Mouse (Mus musculus) heart, embryonic 12.5 days (tissue): ENCODE data around the gene Mrpl45. TPM values are rescaled to one million over a fixed set of nuclear protein-coding genes. Genes with fewer than 3 reads are reported as not detected.

ENCODE experiments used
- ATAC-seq: fragments of 200-750 bp; cut with Nextera tagmentation; 2 replicates; pipeline ENCODE4 v1.8.0; 2017; ENCODE audit warnings: moderate TSS enrichment, moderate library complexity; ENCODE audit not compliant: insufficient number of reproducible peaks, low FRiP score
- H3K27ac ChIP-seq: fragments of 300-500 bp; sonication (generic); 2 replicates; pipeline ENCODE4 v1.5.1; 2016; ENCODE audit warnings: mild to moderate bottlenecking, moderate library complexity; ENCODE audit not compliant: poor library complexity, severe bottlenecking
- H3K27me3 ChIP-seq: fragments of 300-500 bp; sonication (generic); replicated peaks from 2 replicates; pipeline ENCODE4 v1.6.1; 2016; ENCODE audit warnings: mild to moderate bottlenecking, moderate library complexity
- H3K36me3 ChIP-seq: fragments of 300-500 bp; sonication (generic); 2 replicates; pipeline ENCODE4 v1.6.1; 2016; ENCODE audit warnings: mild to moderate bottlenecking, moderate library complexity
- H3K4me1 ChIP-seq: fragments of 300-500 bp; sonication (generic); replicated peaks from 2 replicates; pipeline ENCODE4 v1.6.1; 2016; ENCODE audit warnings: mild to moderate bottlenecking
- H3K4me2 ChIP-seq: fragments of 300-500 bp; sonication (generic); 2 replicates; pipeline ENCODE4 v1.6.1; 2016; ENCODE audit warnings: mild to moderate bottlenecking, moderate library complexity
- H3K4me3 ChIP-seq: fragments of 300-500 bp; sonication (generic); 2 replicates; pipeline ENCODE4 v1.5.1; 2016; ENCODE audit warnings: mild to moderate bottlenecking
- H3K9ac ChIP-seq: fragments of 300-500 bp; sonication (generic); 2 replicates; pipeline ENCODE4 v1.6.1; 2016; ENCODE audit warnings: mild to moderate bottlenecking, moderate library complexity
- H3K9me3 ChIP-seq: fragments of 300-500 bp; sonication (generic); replicated peaks from 2 replicates; pipeline ENCODE4 v1.6.1; 2016; ENCODE audit warnings: mild to moderate bottlenecking, moderate library complexity
- WGBS: fragments of 180-500 bp; shearing (Covaris S2); methylation state at CpG from one replicate; pipeline ENCODE4 v1.1.7; 2016; 5-methylcytosine and 5-hydroxymethylcytosine counted together
- polyA plus RNA-seq: library from polyadenylated mRNA; unstranded; fragments of >200 nt; fragmentation: Nextera tagmentation; extraction: Ambion mirVana; gene quantifications from 2 replicates; pipeline ENCODE4 v1.2.1, GENCODE M21; 2016

Gene Mrpl45
- polyA plus RNA-seq, 1 experiment from 2014 or later = 63.4 TPM

DNA sequence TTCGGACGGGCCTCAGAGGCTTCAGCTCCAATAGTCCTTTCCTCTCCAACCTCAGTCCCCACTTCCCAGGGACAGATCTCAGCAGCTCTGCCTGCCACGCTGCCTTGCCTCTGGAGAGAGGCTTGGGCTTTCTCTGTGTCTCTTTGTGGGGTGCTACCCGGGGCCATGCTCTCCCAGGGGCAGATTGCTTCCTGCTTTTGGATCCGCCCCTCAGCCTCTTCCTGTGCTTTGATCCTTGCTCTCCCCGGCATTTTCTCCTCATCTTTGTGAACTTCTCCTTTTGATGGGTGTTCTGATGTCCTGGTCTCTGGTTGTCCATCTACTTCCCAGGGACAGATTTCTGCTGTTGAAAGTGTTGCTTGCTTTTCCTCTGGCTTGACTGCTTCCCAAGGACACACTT lies 20.7 kb downstream of the Mrpl45 start:
- no peak overlapping the region for H3K4me2 ChIP-seq
- peaks cover 47% of the 10 kb centered on the region for H3K27me3 ChIP-seq
- no peak overlapping the region for H3K4me3 ChIP-seq
- peaks cover 21% of the 10 kb centered on the region for H3K4me1 ChIP-seq
- H3K9ac ChIP-seq = no peak overlapping the region
- H3K9me3 ChIP-seq = no peaks in the 10 kb centered on the region
- ATAC-seq = no peak
- WGBS = 47% methylated on average over 6 of the region's 6 CpGs
- no peak overlapping the region for H3K27ac ChIP-seq
- H3K36me3 ChIP-seq = no peaks in the 10 kb centered on the region

DNA sequence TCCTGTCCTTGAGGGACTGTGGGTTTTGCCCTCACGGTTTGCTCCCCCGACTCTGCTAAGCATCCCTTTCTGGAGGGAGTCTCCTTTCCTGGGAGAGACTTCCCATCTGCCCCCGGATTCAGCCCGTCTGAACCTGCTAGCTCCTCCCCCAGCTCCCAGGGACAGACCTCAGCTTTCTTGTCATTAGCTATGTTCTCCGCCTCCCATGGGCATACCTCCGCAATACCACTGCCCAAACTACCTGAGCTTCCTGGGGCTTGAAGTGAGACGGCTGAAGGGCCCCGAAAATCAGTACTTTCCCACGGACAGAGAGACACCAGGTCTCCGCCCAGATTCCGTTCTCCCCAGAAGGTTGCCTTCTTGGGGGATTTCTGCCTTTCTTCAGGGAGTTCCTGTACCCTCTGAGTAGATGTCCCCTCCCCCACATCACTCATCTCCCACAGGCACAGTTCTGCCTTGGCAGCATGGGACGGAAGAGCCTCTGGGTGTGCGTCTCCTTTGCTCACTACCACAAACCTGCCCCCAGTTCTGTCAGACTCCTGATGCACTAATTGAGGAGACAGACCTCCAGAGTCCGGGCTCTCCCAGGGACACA lies 21.3 kb downstream of the Mrpl45 start:
- Histone ChIP-seq H3K27me3 (peaks cover 51% of the 10 kb centered on the region), H3K27ac (no peak overlapping the region), H3K4me1 (peaks cover 21% of the 10 kb centered on the region), H3K36me3 (no peaks in the 10 kb centered on the region), H3K9ac (no peak overlapping the region), H3K4me2 (no peak overlapping the region), H3K4me3 (no peak overlapping the region), H3K9me3 (no peaks in the 10 kb centered on the region)
- 58% methylated on average over 14 of the region's 14 CpGs for WGBS
- no peak for ATAC-seq

DNA sequence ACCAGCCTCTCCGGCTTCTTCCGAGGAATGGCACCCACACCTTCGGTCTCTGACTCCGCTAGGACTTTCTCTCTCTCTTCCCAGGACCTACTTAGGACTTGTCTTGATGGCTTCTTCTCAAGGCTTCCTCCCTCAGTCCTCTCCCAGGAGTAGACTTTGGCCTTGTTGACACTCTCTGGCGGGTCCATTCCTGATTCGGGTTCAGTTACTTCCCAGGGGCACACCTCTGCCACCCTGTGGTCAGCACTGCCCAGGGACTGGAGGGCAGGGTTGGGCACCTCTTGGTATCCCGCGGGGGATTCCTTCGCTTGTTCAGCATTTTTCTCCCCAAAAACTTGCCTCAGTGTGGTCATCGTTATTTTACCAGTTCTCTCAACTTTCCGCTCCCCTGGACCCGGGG lies 21.8 kb downstream of the Mrpl45 start:
- WGBS = 76% methylated on average over 12 of the region's 12 CpGs
- Histone ChIP-seq H3K4me2 (no peak overlapping the region), H3K9ac (no peak overlapping the region), H3K27me3 (peaks cover 51% of the 10 kb centered on the region), H3K4me3 (no peak overlapping the region), H3K27ac (no peak overlapping the region), H3K4me1 (peaks cover 21% of the 10 kb centered on the region), H3K9me3 (no peaks in the 10 kb centered on the region), H3K36me3 (no peaks in the 10 kb centered on the region)
- ATAC-seq = no peak

- Histone ChIP-seq H3K4me1 (peaks cover 24% of the 10 kb centered on the region), H3K9me3 (no peaks in the 10 kb centered on the region), H3K4me3 (peak overlapping the region; percentile 21), H3K27ac (0 out of 2 replicates have a peak overlapping the region, but pooled peaks have one; percentile 18), H3K27me3 (peaks cover 62% of the 10 kb centered on the region), H3K9ac (peak overlapping the region; percentile 49), H3K36me3 (no peaks in the 10 kb centered on the region), H3K4me2 (peak overlapping the region; percentile 57)
- WGBS = 29% methylated on average over 21 of the region's 21 CpGs
- peak; percentile 46; the same call in 1 of the 2 replicates for ATAC-seq
These were observed 22.9 kb downstream of the Mrpl45 start for GRCm38 (mm10) chr11:97338302-97338976.

DNA sequence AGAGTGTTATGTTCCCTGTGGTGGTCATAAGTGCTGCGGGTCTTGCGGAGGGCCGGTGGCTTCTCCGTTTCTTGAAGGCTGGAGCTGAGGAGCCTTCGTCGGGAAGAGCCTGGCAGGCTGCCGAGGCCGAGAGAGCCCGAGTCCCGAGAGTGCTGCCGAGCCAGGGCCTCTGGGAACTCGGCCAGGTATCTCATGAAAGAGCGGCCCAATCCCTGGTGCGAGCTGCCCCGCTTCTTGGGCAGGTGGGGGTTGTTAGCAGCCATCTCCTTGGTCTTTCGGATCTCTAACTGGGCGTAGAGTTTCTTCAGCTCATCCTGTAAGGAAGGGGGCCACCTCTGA lies 23.4 kb downstream of the Mrpl45 start:
- H3K4me2 ChIP-seq = peak overlapping the region; percentile 57
- peaks cover 67% of the 10 kb centered on the region for H3K27me3 ChIP-seq
- no peak for ATAC-seq
- no peaks in the 10 kb centered on the region for H3K9me3 ChIP-seq
- H3K9ac ChIP-seq = peak overlapping the region; percentile 49
- no peaks in the 10 kb centered on the region for H3K36me3 ChIP-seq
- H3K4me1 ChIP-seq = peaks cover 29% of the 10 kb centered on the region
- 23% methylated on average over 17 of the region's 17 CpGs for WGBS
- H3K27ac ChIP-seq = no peak overlapping the region
- H3K4me3 ChIP-seq = peak overlapping the region; percentile 21

- Histone ChIP-seq H3K36me3 (no peaks in the 10 kb centered on the region), H3K9ac (no peak overlapping the region)
These were observed 27.7 kb downstream of the Mrpl45 start for GRCm38 (mm10) chr11:97343175-97343574.

GRCm38 (mm10) chr11:97343619-97344018 lies 28.1 kb downstream of the Mrpl45 start:
- ATAC-seq = peak; percentile 16; the same call in 1 of the 2 replicates
- H3K9me3 ChIP-seq = no peaks in the 10 kb centered on the region
- no peak overlapping the region for H3K27ac ChIP-seq
- no peaks in the 10 kb centered on the region for H3K36me3 ChIP-seq
- peak overlapping the region; percentile 12; the same call in 1 of the 2 replicates for H3K4me3 ChIP-seq
- H3K27me3 ChIP-seq = peaks cover 32% of the 10 kb centered on the region
- WGBS = 21% methylated on average over 17 of the region's 17 CpGs
- H3K9ac ChIP-seq = no peak overlapping the region
- peaks cover 29% of the 10 kb centered on the region for H3K4me1 ChIP-seq
- peak overlapping the region; percentile 60 for H3K4me2 ChIP-seq

More at GRCm38 (mm10) chr11:97343175-97343574, 27.7 kb downstream of the Mrpl45 start:
- 30% methylated on average over 8 of the region's 8 CpGs for WGBS
- Histone ChIP-seq H3K4me1 (peaks cover 34% of the 10 kb centered on the region), H3K9me3 (no peaks in the 10 kb centered on the region), H3K4me3 (no peak overlapping the region), H3K4me2 (peak overlapping the region; percentile 60), H3K27me3 (peaks cover 37% of the 10 kb centered on the region), H3K27ac (no peak overlapping the region)
- no peak for ATAC-seq

GRCm38 (mm10) chr11:97345446-97345845 lies 29.9 kb downstream of the Mrpl45 start:
- no peak overlapping the region for H3K4me3 ChIP-seq
- H3K4me2 ChIP-seq = no peak overlapping the region
- no peaks in the 10 kb centered on the region for H3K36me3 ChIP-seq
- H3K27me3 ChIP-seq = peaks cover 28% of the 10 kb centered on the region
- H3K4me1 ChIP-seq = peaks cover 35% of the 10 kb centered on the region
- no peak overlapping the region for H3K9ac ChIP-seq
- WGBS = 45% methylated on average over 10 of the region's 10 CpGs
- no peak for ATAC-seq
- H3K9me3 ChIP-seq = no peaks in the 10 kb centered on the region
- no peak overlapping the region for H3K27ac ChIP-seq

DNA sequence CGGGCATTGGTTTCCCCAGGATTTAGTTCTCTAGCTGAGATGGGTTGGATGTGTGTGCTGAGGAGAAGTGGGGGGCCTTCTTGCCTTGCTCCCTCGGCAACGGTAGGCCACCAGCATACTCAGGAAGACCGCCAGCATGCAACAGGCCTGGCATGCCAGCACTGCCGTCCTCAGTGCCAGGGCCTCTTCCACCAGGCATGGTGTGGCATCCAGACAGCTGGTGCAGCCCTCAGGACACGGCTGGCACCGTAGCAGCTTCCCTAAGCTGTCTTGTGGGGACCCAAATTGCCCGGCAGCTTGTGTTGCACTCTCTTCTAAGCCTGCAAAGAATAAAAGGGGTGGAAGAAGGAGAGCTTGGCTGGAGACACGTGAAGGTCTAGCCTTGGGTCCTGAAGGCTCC lies 30.9 kb downstream of the Mrpl45 start:
- H3K4me1 ChIP-seq = peaks cover 43% of the 10 kb centered on the region
- ATAC-seq = no peak
- peaks cover 25% of the 10 kb centered on the region for H3K27me3 ChIP-seq
- no peak overlapping the region for H3K4me2 ChIP-seq
- H3K9me3 ChIP-seq = no peaks in the 10 kb centered on the region
- H3K9ac ChIP-seq = no peak overlapping the region
- no peak overlapping the region for H3K4me3 ChIP-seq
- H3K27ac ChIP-seq = no peak overlapping the region
- H3K36me3 ChIP-seq = no peaks in the 10 kb centered on the region
- WGBS = 75% methylated on average over 9 of the region's 9 CpGs

DNA sequence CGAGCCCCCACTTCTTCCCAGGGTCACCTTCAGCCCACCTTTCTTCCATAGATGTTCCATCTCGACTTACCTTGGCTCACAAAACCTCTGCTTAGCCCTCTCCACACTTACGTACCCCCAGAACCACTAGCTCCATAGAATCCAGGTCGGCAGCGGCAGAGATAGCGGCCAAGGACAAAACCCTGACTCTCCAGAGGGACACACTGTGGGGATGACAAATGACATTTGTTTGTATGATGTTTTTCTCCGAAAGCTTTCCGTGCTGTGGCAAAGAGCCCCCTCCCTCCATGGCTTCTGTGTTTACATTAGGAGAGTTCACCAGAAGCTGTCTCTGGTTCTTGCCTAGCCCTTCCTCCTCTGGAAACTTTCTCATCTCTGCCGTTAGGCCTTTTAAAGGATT lies 31.8 kb downstream of the Mrpl45 start:
- ATAC-seq = no peak
- H3K9ac ChIP-seq = no peak overlapping the region
- H3K27me3 ChIP-seq = peaks cover 22% of the 10 kb centered on the region
- H3K4me3 ChIP-seq = no peak overlapping the region
- peaks cover 49% of the 10 kb centered on the region for H3K4me1 ChIP-seq
- no peaks in the 10 kb centered on the region for H3K9me3 ChIP-seq
- H3K4me2 ChIP-seq = no peak overlapping the region
- H3K36me3 ChIP-seq = no peaks in the 10 kb centered on the region
- no peak overlapping the region for H3K27ac ChIP-seq
- 77% methylated on average over 9 of the region's 9 CpGs for WGBS

- ATAC-seq = peak; percentile 78
- H3K27ac ChIP-seq = peak overlapping the region; percentile 73
These were observed 34.5 kb downstream of the Mrpl45 start for GRCm38 (mm10) chr11:97350035-97350434.

More at GRCm38 (mm10) chr11:97350035-97350434, 34.5 kb downstream of the Mrpl45 start:
- H3K27me3 ChIP-seq = 0 out of 2 replicates have a peak, but pooled peaks cover 4% of the 10 kb centered on the region
- no peak overlapping the region for H3K4me3 ChIP-seq
- H3K4me1 ChIP-seq = peaks cover 38% of the 10 kb centered on the region
- peak overlapping the region; percentile 43; the same call in 1 of the 2 replicates for H3K9ac ChIP-seq
- H3K4me2 ChIP-seq = no peak overlapping the region
- no peaks in the 10 kb centered on the region for H3K36me3 ChIP-seq
- 10% methylated on average over 2 of the region's 2 CpGs for WGBS
- H3K9me3 ChIP-seq = no peaks in the 10 kb centered on the region
